Mouse (Mus musculus): Measurements from ENCODE around the gene Adgra1. TPM values are rescaled to one million over a fixed set of nuclear protein-coding genes. Genes with fewer than 3 reads are reported as not detected.

Gene Adgra1
- polyA plus RNA-seq (2015; fragmentation: Nextera tagmentation; extraction: Ambion mirVana): 0.70 TPM in 1 of 2 replicates, not detected in the other

DNA sequence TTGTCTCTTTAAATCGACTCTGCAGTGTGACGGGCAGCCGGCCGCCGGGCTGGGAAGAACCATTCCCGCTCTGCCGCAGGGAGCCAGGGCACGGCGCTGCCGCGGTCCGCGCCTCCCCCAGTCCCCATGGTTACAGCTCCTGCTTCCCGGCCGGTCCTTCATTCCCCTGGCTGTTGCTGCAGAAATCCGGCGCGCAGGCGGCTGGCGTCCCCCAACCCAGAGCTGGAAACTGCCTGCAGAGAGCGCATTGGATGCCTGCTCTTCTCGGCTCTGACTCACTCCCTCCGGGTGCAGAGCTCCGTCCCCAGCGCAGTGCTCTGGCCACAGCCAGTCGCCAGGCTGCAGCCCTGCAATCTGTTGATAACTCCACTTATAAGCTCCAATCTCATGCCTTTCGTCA is at the start of gene Adgra1:
Adgra1 (plus strand) TSS at position 139 of the 400 bp plus-strand sequence.
- under 1% methylated on average over 27 of the region's 27 CpGs for WGBS
- H3K27ac ChIP-seq (ENCODE audit: low read length): no peak within 1 kb of the TSS
- peaks cover 35% of the 10 kb centered on the region for H3K27me3 ChIP-seq (ENCODE audit: control insufficient read depth, insufficient read depth, low read depth, low read length)
- peak within 1 kb of the TSS; percentile 13; the same call in 1 of the 2 replicates for H3K4me3 ChIP-seq (ENCODE audit: low read length)
- ATAC-seq (ENCODE audit: low read depth): peak; percentile 80
- no peaks in the 10 kb centered on the region for H3K36me3 ChIP-seq (ENCODE audit: control insufficient read depth, insufficient read depth, low read length)
- no peaks in the 10 kb centered on the region for H3K9me3 ChIP-seq (ENCODE audit: control insufficient read depth, low read length)
- H3K9ac ChIP-seq (ENCODE audit: low read length): no peak within 1 kb of the TSS
- H3K4me1 ChIP-seq (replicated peaks; ENCODE audit: control insufficient read depth, insufficient read depth, low read length): no peaks in the 10 kb centered on the region
- H3K4me2 ChIP-seq (ENCODE audit: low read depth, low read length): peak within 1 kb of the TSS; percentile 35

DNA sequence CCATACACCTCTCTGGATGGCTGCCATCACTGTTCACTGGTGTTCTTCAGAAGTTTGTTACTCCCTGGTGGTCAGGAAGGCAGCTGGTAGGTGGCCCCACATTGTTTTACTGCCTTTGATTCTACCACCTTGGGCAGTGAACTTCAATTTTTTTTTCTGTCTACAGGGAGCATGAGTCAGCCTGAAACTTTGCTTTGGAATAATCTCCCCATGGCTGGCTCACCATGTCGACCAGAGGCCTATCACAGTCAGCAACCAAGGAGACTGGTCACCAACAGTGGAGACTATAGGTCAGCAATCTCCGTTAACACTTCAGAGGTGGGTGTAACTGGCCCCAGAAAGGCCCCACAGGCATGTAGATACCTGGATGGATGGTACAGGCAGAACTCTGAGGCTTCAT is 46.6 kb upstream of the Adgra1 start:
- H3K4me1 ChIP-seq (replicated peaks; ENCODE audit: control insufficient read depth, insufficient read depth, low read length): no peaks in the 10 kb centered on the region
- ATAC-seq (ENCODE audit: low read depth): no peak
- 57% methylated on average over 2 of the region's 2 CpGs for WGBS

DNA sequence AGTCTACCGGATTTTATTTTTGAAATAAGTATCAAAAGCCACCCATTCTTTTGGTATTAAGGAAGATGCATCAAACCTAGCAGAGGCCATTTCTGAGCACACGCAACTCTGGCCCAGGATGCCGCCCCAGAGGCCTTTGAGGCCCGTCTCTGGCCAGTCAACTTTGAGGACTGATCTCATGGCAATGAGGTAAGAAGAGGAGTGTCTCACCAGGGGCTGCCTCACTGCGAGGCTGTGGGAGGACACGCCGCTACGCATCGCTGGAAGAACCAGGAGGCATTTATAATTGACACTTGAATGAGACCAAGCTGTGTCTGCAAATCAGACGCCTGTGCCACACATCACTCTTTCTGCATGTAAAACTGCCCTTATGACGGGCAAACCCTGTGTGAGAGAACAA is 45.0 kb upstream of the Adgra1 start:
- Histone ChIP-seq H3K4me1 (replicated peaks; ENCODE audit: control insufficient read depth, insufficient read depth, low read length) (no peaks in the 10 kb centered on the region), H3K4me3 (ENCODE audit: low read length) (no peak overlapping the region), H3K9me3 (ENCODE audit: control insufficient read depth, low read length) (no peaks in the 10 kb centered on the region), H3K9ac (ENCODE audit: low read length) (no peak overlapping the region), H3K27me3 (ENCODE audit: control insufficient read depth, insufficient read depth, low read depth, low read length) (no peaks in the 10 kb centered on the region), H3K36me3 (ENCODE audit: control insufficient read depth, insufficient read depth, low read length) (no peaks in the 10 kb centered on the region), H3K27ac (ENCODE audit: low read length) (no peak overlapping the region), H3K4me2 (ENCODE audit: low read depth, low read length) (no peak overlapping the region)
- ATAC-seq (ENCODE audit: low read depth): no peak
- 85% methylated on average over 11 of the region's 11 CpGs for WGBS

More for the DNA sequence above, 46.6 kb upstream of the Adgra1 start:
- H3K36me3 ChIP-seq (ENCODE audit: control insufficient read depth, insufficient read depth, low read length): no peaks in the 10 kb centered on the region
- H3K27me3 ChIP-seq (ENCODE audit: control insufficient read depth, insufficient read depth, low read depth, low read length): no peaks in the 10 kb centered on the region
- no peak overlapping the region for H3K4me2 ChIP-seq (ENCODE audit: low read depth, low read length)
- no peaks in the 10 kb centered on the region for H3K9me3 ChIP-seq (ENCODE audit: control insufficient read depth, low read length)
- H3K27ac ChIP-seq (ENCODE audit: low read length): no peak overlapping the region
- H3K4me3 ChIP-seq (ENCODE audit: low read length): no peak overlapping the region
- H3K9ac ChIP-seq (ENCODE audit: low read length): no peak overlapping the region

DNA sequence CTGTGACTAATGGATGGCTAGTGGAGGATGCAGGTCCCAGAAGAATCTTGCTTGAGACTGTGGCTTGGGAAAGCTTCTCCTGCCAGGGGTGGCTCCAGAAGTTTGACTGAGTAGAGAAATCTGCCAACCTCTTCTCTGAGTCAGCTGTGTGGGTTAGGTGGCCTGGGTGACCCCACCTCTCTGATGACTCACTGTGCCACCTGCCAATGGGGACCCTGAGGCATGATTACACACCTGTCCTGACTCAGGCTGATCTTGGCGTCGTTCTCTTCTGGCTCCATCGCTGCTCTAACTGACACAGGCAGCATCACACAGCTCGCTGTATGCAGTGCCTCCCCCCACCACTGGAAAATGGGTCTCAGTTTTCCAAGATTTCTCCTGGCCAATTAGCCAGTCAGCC is 44.3 kb upstream of the Adgra1 start:
- H3K4me1 ChIP-seq (replicated peaks; ENCODE audit: control insufficient read depth, insufficient read depth, low read length): no peaks in the 10 kb centered on the region
- no peaks in the 10 kb centered on the region for H3K27me3 ChIP-seq (ENCODE audit: control insufficient read depth, insufficient read depth, low read depth, low read length)
- no peak overlapping the region for H3K9ac ChIP-seq (ENCODE audit: low read length)
- H3K36me3 ChIP-seq (ENCODE audit: control insufficient read depth, insufficient read depth, low read length): no peaks in the 10 kb centered on the region
- WGBS: 76% methylated on average over 4 of the region's 4 CpGs
- H3K4me3 ChIP-seq (ENCODE audit: low read length): no peak overlapping the region
- no peaks in the 10 kb centered on the region for H3K9me3 ChIP-seq (ENCODE audit: control insufficient read depth, low read length)
- no peak overlapping the region for H3K4me2 ChIP-seq (ENCODE audit: low read depth, low read length)
- no peak overlapping the region for H3K27ac ChIP-seq (ENCODE audit: low read length)
- no peak for ATAC-seq (ENCODE audit: low read depth)

DNA sequence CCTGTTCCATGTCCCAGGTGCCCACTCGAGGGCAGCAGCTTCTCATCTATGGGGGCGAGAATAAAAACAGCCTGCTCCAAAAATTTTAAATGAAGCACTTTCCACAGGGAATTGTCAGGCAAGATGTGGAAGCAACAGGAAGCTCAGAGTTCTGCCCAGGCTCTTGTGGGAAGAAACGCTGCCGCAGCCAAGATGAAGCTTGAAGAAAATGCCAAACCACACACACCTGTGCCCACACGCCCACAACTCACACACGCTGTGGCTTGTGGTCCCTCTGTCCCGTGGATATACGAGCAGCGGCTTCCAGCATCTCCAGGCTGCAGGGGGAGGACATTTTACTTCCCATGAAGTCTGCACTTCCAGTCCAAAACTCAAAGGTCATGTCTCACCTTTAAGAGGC is 42.4 kb upstream of the Adgra1 start:
- no peak overlapping the region for H3K9ac ChIP-seq (ENCODE audit: low read length)
- H3K27ac ChIP-seq (ENCODE audit: low read length): no peak overlapping the region
- ATAC-seq (ENCODE audit: low read depth): no peak
- no peaks in the 10 kb centered on the region for H3K27me3 ChIP-seq (ENCODE audit: control insufficient read depth, insufficient read depth, low read depth, low read length)
- H3K4me3 ChIP-seq (ENCODE audit: low read length): no peak overlapping the region
- no peaks in the 10 kb centered on the region for H3K9me3 ChIP-seq (ENCODE audit: control insufficient read depth, low read length)
- 72% methylated on average over 9 of the region's 9 CpGs for WGBS
- H3K4me2 ChIP-seq (ENCODE audit: low read depth, low read length): no peak overlapping the region
- H3K36me3 ChIP-seq (ENCODE audit: control insufficient read depth, insufficient read depth, low read length): no peaks in the 10 kb centered on the region
- no peaks in the 10 kb centered on the region for H3K4me1 ChIP-seq (replicated peaks; ENCODE audit: control insufficient read depth, insufficient read depth, low read length)

DNA sequence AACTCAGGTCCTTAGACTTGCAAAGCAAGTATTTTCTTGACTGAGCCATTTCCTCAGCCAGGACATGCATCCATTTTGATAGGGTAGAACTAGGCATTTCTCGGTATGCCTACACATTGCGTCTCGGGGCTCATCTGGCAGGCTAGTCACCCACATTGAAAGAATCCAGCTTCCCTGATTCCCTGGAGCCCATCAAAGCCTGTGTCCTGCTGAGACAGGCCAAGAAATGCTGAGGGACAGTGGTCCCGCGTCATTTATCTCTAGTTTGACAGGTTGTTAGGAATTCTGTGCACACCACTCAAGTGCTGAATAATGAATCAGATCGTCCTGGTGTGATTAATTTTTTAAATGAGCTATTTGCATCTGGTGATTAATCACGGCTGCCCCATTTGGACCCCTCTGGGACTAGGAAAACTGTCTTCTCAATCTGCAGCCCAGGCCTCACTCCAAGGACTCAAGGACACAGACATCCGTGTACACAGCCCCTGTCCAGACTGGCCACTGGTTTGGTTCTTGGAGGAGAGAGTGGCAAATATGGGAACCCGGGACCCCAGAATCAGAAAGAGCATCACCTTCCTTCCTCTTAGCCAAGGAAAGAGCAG is 38.9 kb upstream of the Adgra1 start:
- Histone ChIP-seq H3K27ac (ENCODE audit: low read length) (no peak overlapping the region), H3K36me3 (ENCODE audit: control insufficient read depth, insufficient read depth, low read length) (no peaks in the 10 kb centered on the region), H3K4me1 (replicated peaks; ENCODE audit: control insufficient read depth, insufficient read depth, low read length) (no peaks in the 10 kb centered on the region), H3K9me3 (ENCODE audit: control insufficient read depth, low read length) (no peaks in the 10 kb centered on the region), H3K4me2 (ENCODE audit: low read depth, low read length) (no peak overlapping the region), H3K4me3 (ENCODE audit: low read length) (no peak overlapping the region), H3K27me3 (ENCODE audit: control insufficient read depth, insufficient read depth, low read depth, low read length) (no peaks in the 10 kb centered on the region), H3K9ac (ENCODE audit: low read length) (no peak overlapping the region)
- no peak for ATAC-seq (ENCODE audit: low read depth)
- 69% methylated on average over 9 of the region's 9 CpGs for WGBS

DNA sequence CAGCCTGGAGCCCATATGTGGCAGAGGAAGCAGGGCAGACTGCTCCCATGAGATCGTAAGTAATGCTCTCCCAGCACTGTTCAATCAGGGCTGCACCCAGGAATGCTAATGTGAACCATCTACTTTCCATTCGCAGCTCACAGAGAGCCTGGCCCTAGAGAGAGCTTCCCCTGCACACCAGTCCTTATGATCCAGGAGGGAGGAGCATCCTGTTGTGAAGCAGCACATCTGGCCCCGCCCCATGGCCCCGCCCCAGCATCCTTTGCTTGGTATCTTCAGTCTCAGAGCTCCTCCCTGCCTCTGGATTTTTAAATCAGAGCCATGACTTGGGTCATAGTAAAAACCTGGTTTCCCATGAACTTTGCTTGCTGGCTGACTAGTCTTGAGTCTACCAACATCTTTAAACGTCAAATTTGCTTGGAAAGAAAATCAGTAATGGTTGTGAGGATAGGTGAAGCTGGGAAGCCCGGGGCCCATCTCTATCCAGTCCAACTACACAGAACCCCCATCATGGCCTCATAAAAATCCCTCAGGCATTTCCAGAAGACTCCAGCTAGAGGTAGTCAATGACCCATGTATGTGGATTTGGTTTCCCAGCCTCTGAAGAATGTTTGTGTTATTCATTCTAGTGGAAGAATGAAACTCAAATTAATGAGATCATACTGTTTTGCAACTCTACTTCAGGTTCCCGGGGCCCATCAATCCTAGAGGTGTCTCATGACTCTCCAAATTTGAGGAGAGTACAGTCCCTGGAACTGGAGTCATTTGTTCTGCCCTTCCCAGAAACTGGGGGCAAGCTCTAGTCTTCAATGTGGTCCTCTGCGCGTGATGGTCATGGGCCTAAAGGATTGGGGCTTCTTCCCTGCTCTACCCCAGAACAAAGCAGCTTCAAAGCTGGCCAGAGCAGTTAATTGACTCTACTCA is 36.5 kb upstream of the Adgra1 start:
- no peak for ATAC-seq (ENCODE audit: low read depth)
- Histone ChIP-seq H3K27ac (ENCODE audit: low read length) (no peak overlapping the region), H3K9ac (ENCODE audit: low read length) (no peak overlapping the region), H3K4me3 (ENCODE audit: low read length) (no peak overlapping the region), H3K4me2 (ENCODE audit: low read depth, low read length) (no peak overlapping the region), H3K27me3 (ENCODE audit: control insufficient read depth, insufficient read depth, low read depth, low read length) (no peaks in the 10 kb centered on the region), H3K36me3 (ENCODE audit: control insufficient read depth, insufficient read depth, low read length) (no peaks in the 10 kb centered on the region), H3K4me1 (replicated peaks; ENCODE audit: control insufficient read depth, insufficient read depth, low read length) (no peaks in the 10 kb centered on the region), H3K9me3 (ENCODE audit: control insufficient read depth, low read length) (no peaks in the 10 kb centered on the region)
- WGBS: 72% methylated on average over 9 of the region's 9 CpGs

DNA sequence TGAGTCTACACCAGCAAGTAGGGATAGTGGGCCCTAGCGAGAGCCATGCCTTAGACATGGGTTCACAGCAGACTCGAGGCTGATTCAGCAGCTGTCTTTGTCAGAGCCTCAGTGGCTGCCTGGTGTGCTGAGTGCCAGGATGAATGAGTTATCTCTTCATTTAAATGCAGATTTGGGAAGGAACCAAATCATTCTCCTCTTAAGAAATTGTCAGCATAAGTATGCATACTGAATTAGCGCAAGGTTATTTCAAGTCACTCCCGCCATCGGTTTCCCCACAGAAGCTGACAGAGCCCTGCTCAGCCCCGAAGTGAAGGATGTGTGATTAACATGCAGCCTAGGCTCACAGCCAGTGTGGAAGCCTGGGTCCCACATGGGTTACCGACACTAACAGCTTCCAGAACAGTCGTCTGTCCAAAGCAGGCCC is 27.8 kb upstream of the Adgra1 start:
- no peak overlapping the region for H3K4me2 ChIP-seq (ENCODE audit: low read depth, low read length)

DNA sequence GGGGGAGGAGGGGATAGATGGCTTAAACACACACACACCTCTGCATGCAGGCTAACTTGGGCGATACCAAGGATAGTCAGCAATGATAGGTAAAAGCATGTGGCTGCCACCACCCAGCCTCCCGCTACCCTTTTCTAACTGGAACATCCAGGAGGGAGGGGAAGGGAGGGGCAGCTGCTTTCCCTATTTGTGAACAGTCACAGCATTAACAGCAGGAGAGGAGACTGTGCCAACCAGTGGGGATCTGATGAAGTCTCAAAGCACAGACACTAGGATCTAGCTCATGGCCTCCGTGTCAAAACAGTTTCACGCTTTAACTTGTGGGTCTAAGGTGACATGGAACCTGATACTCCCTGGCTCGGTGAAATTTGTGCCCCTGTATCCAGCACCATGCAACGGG is 23.9 kb upstream of the Adgra1 start:
- no peak overlapping the region for H3K4me3 ChIP-seq (ENCODE audit: low read length)
- H3K27ac ChIP-seq (ENCODE audit: low read length): no peak overlapping the region
- no peak overlapping the region for H3K9ac ChIP-seq (ENCODE audit: low read length)
- H3K4me1 ChIP-seq (replicated peaks; ENCODE audit: control insufficient read depth, insufficient read depth, low read length): no peaks in the 10 kb centered on the region
- no peaks in the 10 kb centered on the region for H3K36me3 ChIP-seq (ENCODE audit: control insufficient read depth, insufficient read depth, low read length)
- no peaks in the 10 kb centered on the region; the same call in 1 of the 2 replicates for H3K27me3 ChIP-seq (ENCODE audit: control insufficient read depth, insufficient read depth, low read depth, low read length)
- H3K9me3 ChIP-seq (ENCODE audit: control insufficient read depth, low read length): peaks cover 3% of the 10 kb centered on the region; the same call in 1 of the 2 replicates
- H3K4me2 ChIP-seq (ENCODE audit: low read depth, low read length): no peak overlapping the region
- WGBS: 70% methylated on average over 6 of the region's 6 CpGs
- no peak for ATAC-seq (ENCODE audit: low read depth)

More for the DNA sequence above, 27.8 kb upstream of the Adgra1 start:
- no peaks in the 10 kb centered on the region for H3K4me1 ChIP-seq (replicated peaks; ENCODE audit: control insufficient read depth, insufficient read depth, low read length)
- H3K27ac ChIP-seq (ENCODE audit: low read length): no peak overlapping the region
- H3K27me3 ChIP-seq (ENCODE audit: control insufficient read depth, insufficient read depth, low read depth, low read length): no peaks in the 10 kb centered on the region; the same call in 1 of the 2 replicates
- no peak overlapping the region for H3K4me3 ChIP-seq (ENCODE audit: low read length)
- WGBS: 51% methylated on average over 8 of the region's 8 CpGs
- H3K36me3 ChIP-seq (ENCODE audit: control insufficient read depth, insufficient read depth, low read length): no peaks in the 10 kb centered on the region
- H3K9ac ChIP-seq (ENCODE audit: low read length): no peak overlapping the region
- ATAC-seq (ENCODE audit: low read depth): no peak
- H3K9me3 ChIP-seq (ENCODE audit: control insufficient read depth, low read length): no peaks in the 10 kb centered on the region
